Mouse (Mus musculus): Measurements from ENCODE around the gene Auts2.

DNA sequence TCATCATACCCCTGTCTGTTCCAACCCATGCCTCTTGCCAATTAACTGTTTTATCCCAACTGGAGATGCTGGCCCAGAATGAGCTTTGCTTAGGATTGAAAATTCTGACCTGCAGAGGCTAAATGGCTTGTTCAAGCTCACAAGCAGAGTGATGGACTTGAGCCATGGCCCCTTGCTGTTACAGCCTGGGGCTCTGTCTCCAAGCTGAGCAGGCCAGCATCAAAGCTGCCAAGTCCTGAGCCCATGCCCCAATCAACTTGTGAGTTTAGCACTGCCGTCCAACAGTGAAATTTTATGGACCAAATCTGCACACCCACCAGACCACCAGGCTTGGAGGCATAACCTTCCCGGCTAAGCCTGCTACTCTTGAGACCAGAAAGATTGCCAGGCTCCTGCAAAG is 1012.3 kb downstream of the Auts2 start:
- TF ChIP-seq CTCF (IDR thresholded peaks at IDR 0.05; ENCODE audit: low read depth) (no peak), EP300 (IDR thresholded peaks at IDR 0.05; ENCODE audit: low read depth) (no peak)
